Mouse (Mus musculus) erythroblast, embryonic 14.5 days (primary cell): ENCODE data around the gene Ubox5.

Experiments used
- GATA1 ChIP-seq: IDR thresholded peaks from 2 replicates; pipeline ENCODE4 v1.6.1; 2012; ENCODE audit warnings: low read length, inconsistent platforms, mixed read lengths
- TAL1 ChIP-seq: IDR thresholded peaks from 3 replicates; pipeline ENCODE4 v1.6.1; 2012; ENCODE audit warnings: low read length, inconsistent platforms, mixed read lengths

- TF ChIP-seq GATA1 (no peak), TAL1 (no peak)
Observed at GRCm38 (mm10) chr2:130586016-130586415, 43.8 kb downstream of the Ubox5 start.
